Mouse (Mus musculus) stomach, embryonic 16.5 days (tissue): ENCODE measurements around the gene Pomp. TPM values are rescaled to one million over a fixed set of nuclear protein-coding genes. Genes with fewer than 3 reads are reported as not detected.

Experiments used
- ATAC-seq: fragments of 200-750 bp; cut with Nextera tagmentation; 2 replicates; pipeline ENCODE4 v1.8.0; 2017; ENCODE audit warnings: moderate number of reproducible peaks, moderate TSS enrichment; ENCODE audit not compliant: insufficient read depth, low FRiP score
- H3K27ac ChIP-seq: fragments of 300-500 bp; sonication (generic); 2 replicates; pipeline ENCODE4 v1.5.1; 2014; ENCODE audit warnings: low read length
- H3K27me3 ChIP-seq: fragments of 300-500 bp; sonication (generic); 2 replicates; pipeline ENCODE4 v1.6.1; 2014; ENCODE audit warnings: low read length, control low read depth, mixed read lengths; ENCODE audit not compliant: control insufficient read depth, insufficient read depth
- H3K36me3 ChIP-seq: fragments of 300-500 bp; sonication (generic); 2 replicates; pipeline ENCODE4 v1.6.1; 2014; ENCODE audit warnings: low read length; ENCODE audit not compliant: control insufficient read depth, insufficient read depth
- H3K4me1 ChIP-seq: fragments of 300-500 bp; sonication (generic); 2 replicates; pipeline ENCODE4 v1.6.1; 2014; ENCODE audit warnings: low read length, control low read depth, mixed read lengths; ENCODE audit not compliant: control insufficient read depth, insufficient read depth
- H3K4me2 ChIP-seq: fragments of 300-500 bp; sonication (generic); 2 replicates; pipeline ENCODE4 v1.6.1; 2014; ENCODE audit warnings: low read depth, low read length, mixed read lengths
- H3K4me3 ChIP-seq: fragments of 300-500 bp; sonication (generic); replicated peaks from 2 replicates; pipeline ENCODE4 v1.5.1; 2014; ENCODE audit warnings: mild to moderate bottlenecking, low read length
- H3K9ac ChIP-seq: fragments of 300-500 bp; sonication (generic); 2 replicates; pipeline ENCODE4 v1.6.1; 2014; ENCODE audit warnings: low read length
- H3K9me3 ChIP-seq: fragments of 300-500 bp; sonication (generic); replicated peaks from 2 replicates; pipeline ENCODE4 v1.6.1; 2016; ENCODE audit warnings: low read length, control low read depth; ENCODE audit not compliant: control insufficient read depth
- WGBS: fragments of 180-500 bp; shearing (Covaris S2); extraction: QIAGEN DNeasy Blood & Tissue Kit; methylation state at CpG from one replicate; pipeline ENCODE4 v1.1.7; 2014; 5-methylcytosine and 5-hydroxymethylcytosine counted together
- polyA plus RNA-seq: library from polyadenylated mRNA; unstranded; fragments of >200 nt; fragmentation: Nextera tagmentation; extraction: Ambion mirVana; gene quantifications from 2 replicates; pipeline ENCODE4 v1.2.1, GENCODE M21; 2015

Gene Pomp
- polyA plus RNA-seq, 1 experiment from 2014 or later: 446 TPM

DNA sequence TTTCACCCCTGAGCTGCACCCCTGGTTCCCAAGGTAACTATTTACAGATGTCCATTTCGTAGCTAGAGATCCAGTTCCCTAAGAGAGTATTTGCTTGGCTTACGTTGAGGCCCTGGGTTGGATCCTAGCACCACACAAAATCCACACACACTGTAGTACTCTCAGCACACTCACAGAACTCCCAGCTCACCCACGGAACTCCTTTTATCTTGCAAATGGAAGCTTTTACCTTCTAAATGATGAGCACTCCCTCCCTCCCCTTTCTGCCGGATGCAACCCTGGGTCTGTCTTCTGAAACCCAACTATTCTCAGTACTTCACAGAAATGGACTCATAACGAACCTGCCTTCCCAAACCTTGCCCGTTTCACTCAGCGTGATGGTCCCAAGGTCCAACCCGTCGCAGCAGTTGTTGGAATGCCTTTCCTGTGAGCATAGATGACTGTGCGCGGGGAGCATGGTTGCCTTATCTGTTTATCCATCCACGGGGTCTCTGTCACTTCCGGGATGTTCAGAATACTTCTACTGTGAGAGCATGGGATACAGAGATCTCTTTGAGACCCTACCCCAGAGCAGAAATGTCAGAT lies 36.1 kb upstream of the Pomp start:
- no peaks in the 10 kb centered on the region for H3K36me3 ChIP-seq
- ATAC-seq: no peak
- H3K9ac ChIP-seq: no peak overlapping the region
- H3K4me2 ChIP-seq: no peak overlapping the region
- peaks cover 17% of the 10 kb centered on the region for H3K4me1 ChIP-seq
- H3K27ac ChIP-seq: no peak overlapping the region
- H3K9me3 ChIP-seq: no peaks in the 10 kb centered on the region; the same call in 1 of the 2 replicates
- no peak overlapping the region for H3K4me3 ChIP-seq
- H3K27me3 ChIP-seq: no peaks in the 10 kb centered on the region
- 81% methylated on average over 13 of the region's 13 CpGs for WGBS

DNA sequence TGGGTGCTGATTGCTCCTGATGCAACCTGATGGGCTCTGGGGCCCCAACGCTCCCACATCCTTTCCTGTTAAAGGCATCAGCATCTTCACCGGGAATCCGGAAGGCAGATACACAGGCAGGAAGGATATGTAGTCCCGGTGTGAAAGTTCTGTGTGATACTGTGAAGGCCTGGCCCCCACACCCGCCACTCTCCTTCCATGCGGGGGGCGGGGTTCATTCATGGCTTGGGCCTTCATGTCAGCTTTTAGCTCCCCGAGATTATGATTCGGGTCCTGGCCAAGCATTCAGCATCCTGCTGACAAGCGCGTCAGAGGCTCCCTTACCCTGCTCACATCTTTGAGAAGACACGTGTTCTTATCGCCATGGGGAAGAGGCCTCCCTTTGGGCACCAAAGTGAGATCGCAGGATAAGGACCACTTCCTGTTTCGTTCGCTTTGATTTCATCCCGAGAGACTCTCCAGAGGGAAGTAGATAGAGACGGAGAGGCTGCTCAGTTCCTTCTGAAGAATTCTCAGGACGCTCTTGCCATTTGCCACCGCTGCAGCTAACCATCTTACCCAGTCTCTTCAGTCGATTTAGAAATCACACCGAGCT lies 34.8 kb upstream of the Pomp start:
- H3K4me1 ChIP-seq: peaks cover 17% of the 10 kb centered on the region
- no peaks in the 10 kb centered on the region for H3K36me3 ChIP-seq
- no peak overlapping the region for H3K27ac ChIP-seq
- no peaks in the 10 kb centered on the region for H3K27me3 ChIP-seq
- peak overlapping the region; percentile 35; the same call in 1 of the 2 replicates for H3K4me2 ChIP-seq
- H3K9me3 ChIP-seq: no peaks in the 10 kb centered on the region
- WGBS: 30% methylated on average over 22 of the region's 22 CpGs
- no peak for ATAC-seq
- 0 out of 2 replicates have a peak overlapping the region, but pooled peaks have one; percentile 3 for H3K4me3 ChIP-seq
- peak overlapping the region; percentile 8; the same call in 1 of the 2 replicates for H3K9ac ChIP-seq

DNA sequence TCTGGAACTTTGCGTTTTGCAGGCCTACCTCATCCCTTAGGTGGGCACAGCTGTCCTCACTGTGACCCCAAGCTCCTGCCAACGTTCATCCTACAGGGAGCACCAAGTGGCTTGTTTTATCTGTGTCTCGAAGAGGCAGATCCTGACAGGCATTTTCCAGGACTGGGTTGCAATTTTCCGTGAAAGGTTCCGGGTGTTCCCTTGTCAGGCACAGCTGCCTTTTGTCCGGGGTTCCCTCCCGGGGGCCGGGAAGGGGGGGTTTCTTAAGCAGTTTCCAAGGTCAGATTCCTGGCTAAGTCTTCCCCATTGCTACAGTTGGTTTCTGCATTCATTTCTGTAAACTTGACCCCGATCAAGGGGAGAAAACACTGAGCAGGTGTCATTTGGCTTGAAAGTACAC lies 34.2 kb upstream of the Pomp start:
- H3K27me3 ChIP-seq: no peaks in the 10 kb centered on the region
- H3K4me3 ChIP-seq: 0 out of 2 replicates have a peak overlapping the region, but pooled peaks have one; percentile 3
- H3K27ac ChIP-seq: no peak overlapping the region
- H3K36me3 ChIP-seq: no peaks in the 10 kb centered on the region
- H3K4me1 ChIP-seq: peaks cover 17% of the 10 kb centered on the region
- ATAC-seq: peak; percentile 21; the same call in 1 of the 2 replicates
- 33% methylated on average over 9 of the region's 9 CpGs for WGBS
- peak overlapping the region; percentile 35; the same call in 1 of the 2 replicates for H3K4me2 ChIP-seq
- H3K9ac ChIP-seq: peak overlapping the region; percentile 8; the same call in 1 of the 2 replicates
- H3K9me3 ChIP-seq: no peaks in the 10 kb centered on the region

DNA sequence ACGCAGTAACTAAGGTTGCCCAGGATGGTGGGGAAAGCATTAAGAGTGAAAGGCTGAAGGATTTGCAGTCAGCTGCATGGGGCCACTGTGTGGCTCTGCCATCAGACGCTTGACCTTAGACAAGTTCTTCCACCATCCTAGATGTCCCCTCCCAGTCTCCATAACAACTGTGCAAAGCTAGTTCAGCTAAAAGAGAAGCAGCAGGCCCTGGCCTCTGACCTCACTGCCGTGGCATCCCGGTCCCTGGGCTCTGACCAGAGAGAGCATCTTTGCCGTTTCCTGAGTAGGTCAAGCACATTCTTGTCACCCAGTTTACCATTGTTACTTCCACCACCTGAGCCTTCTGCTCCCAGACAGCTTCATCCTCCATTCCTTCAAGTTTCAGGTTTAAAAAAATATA lies 33.7 kb upstream of the Pomp start:
- no peak; the same call in 1 of the 2 replicates for ATAC-seq
- WGBS: 30% methylated on average over 5 of the region's 5 CpGs
- Histone ChIP-seq H3K4me1 (peaks cover 17% of the 10 kb centered on the region), H3K4me2 (0 out of 2 replicates have a peak overlapping the region, but pooled peaks have one; percentile 35), H3K9me3 (no peaks in the 10 kb centered on the region), H3K27ac (no peak overlapping the region), H3K27me3 (no peaks in the 10 kb centered on the region), H3K4me3 (no peak overlapping the region), H3K36me3 (no peaks in the 10 kb centered on the region), H3K9ac (no peak overlapping the region)

DNA sequence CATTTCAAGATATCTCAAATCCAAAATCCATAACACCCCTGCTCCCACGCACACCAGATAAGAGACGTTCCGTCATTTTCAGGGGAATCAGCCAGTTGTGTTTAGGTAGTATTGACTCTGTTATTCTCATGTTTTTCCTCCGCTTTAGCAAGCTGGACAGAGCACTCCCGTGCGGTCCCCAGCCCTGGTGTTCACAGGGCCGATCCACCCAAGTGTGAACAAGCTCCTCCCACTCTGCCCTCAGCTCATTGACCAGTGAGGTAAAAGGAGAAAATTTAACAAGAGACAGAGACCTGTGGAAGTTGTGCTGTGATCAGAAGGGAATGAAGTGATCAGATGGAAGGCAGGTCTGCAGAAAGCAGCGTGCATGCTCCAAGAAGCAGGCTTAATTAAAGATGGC lies 31.4 kb upstream of the Pomp start:
- no peak overlapping the region for H3K4me2 ChIP-seq
- H3K27me3 ChIP-seq: no peaks in the 10 kb centered on the region
- ATAC-seq: no peak
- no peaks in the 10 kb centered on the region for H3K36me3 ChIP-seq
- H3K9me3 ChIP-seq: no peaks in the 10 kb centered on the region
- no peak overlapping the region for H3K4me3 ChIP-seq
- no peak overlapping the region for H3K9ac ChIP-seq
- H3K27ac ChIP-seq: no peak overlapping the region
- 80% methylated on average over 8 of the region's 8 CpGs for WGBS
- peaks cover 20% of the 10 kb centered on the region for H3K4me1 ChIP-seq

DNA sequence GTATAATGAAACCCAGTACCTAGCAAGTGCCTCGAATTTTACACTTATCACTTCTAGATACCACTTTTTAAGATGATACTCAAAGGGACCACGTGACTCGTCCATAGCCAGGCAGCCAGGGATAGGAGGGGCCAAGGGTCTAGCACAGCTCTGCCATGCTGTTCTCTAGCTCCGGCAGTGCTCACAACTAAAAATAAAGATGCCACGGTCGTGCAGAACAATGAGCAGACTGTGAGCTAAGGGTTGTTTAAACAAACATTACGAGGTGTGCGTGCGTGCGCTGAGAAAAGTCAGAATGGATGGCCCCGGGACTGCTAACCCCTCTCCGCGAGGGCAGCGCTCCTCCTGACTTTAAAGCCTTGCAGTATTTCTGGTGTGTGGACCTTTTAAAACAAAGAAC lies 27.4 kb upstream of the Pomp start:
- peaks cover 10% of the 10 kb centered on the region for H3K4me1 ChIP-seq
- no peaks in the 10 kb centered on the region for H3K27me3 ChIP-seq
- H3K9ac ChIP-seq: no peak overlapping the region
- H3K36me3 ChIP-seq: no peaks in the 10 kb centered on the region
- peak overlapping the region; percentile 14; the same call in 1 of the 2 replicates for H3K4me2 ChIP-seq
- no peak overlapping the region for H3K4me3 ChIP-seq
- 18% methylated on average over 14 of the region's 14 CpGs for WGBS
- no peaks in the 10 kb centered on the region for H3K9me3 ChIP-seq
- ATAC-seq: no peak
- H3K27ac ChIP-seq: no peak overlapping the region

DNA sequence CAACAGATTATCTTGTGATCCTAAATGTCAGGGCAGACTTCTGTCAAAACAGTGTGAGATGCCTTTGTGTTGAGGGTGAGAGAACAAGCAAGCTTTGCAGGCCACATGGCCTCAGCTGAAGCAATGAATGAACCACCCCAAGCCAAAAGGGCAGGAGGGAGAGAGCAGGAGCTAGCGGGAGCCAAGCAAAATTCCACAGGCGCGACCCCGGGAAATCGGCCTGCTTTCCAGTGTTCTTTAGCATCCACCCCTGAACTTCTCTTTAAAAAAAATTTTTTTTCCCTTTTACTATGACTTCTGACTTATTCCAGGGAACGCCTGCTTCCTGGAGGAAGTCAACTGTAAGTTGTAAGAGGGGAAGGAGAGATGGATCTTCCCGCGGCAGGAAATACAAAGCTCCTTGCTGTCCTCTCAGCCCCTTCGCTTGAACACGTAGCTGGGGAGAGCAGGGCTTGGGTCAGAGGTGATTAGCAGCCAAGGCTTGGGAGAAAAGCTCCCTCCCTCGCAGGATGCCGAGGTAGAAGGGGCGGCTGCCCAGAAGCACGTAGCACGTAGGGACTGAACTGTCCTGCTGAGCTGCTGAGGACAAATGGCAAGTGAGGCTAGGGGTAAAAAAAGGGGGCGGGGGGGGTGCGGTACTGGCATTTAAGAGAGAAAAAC lies 25.3 kb upstream of the Pomp start:
- H3K9me3 ChIP-seq: no peaks in the 10 kb centered on the region
- H3K4me1 ChIP-seq: peaks cover 10% of the 10 kb centered on the region
- peak overlapping the region; percentile 43; the same call in 1 of the 2 replicates for H3K9ac ChIP-seq
- no peaks in the 10 kb centered on the region for H3K36me3 ChIP-seq
- H3K27me3 ChIP-seq: no peaks in the 10 kb centered on the region
- no peak overlapping the region for H3K4me2 ChIP-seq
- no peak overlapping the region for H3K27ac ChIP-seq
- 12% methylated on average over 17 of the region's 17 CpGs for WGBS
- ATAC-seq: no peak
- H3K4me3 ChIP-seq: no peak overlapping the region

DNA sequence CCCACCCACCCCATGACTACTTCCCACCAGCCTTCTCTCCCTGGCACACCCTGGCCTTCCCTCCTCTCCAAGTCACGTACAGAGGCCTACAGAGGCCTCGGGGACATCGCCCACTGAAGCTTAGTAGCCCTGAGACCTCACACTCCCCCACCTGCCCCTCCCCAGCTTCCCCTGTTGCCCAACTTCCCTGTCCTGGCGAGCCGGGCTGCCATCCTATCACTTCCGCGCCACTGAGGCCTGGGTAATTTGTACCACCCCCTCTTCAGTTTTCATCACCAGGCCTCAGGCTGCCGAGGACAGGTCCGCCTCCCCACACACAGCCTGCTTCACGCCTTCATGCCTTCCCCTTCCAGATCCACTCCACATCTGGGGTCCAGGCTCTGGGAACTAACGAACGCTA lies 20.8 kb upstream of the Pomp start:
- Histone ChIP-seq H3K4me2 (no peak overlapping the region), H3K4me1 (peaks cover 7% of the 10 kb centered on the region; the same call in 1 of the 2 replicates), H3K4me3 (no peak overlapping the region), H3K9me3 (no peaks in the 10 kb centered on the region), H3K9ac (no peak overlapping the region), H3K27ac (no peak overlapping the region), H3K27me3 (no peaks in the 10 kb centered on the region), H3K36me3 (no peaks in the 10 kb centered on the region)
- no peak for ATAC-seq
- 79% methylated on average over 12 of the region's 12 CpGs for WGBS

DNA sequence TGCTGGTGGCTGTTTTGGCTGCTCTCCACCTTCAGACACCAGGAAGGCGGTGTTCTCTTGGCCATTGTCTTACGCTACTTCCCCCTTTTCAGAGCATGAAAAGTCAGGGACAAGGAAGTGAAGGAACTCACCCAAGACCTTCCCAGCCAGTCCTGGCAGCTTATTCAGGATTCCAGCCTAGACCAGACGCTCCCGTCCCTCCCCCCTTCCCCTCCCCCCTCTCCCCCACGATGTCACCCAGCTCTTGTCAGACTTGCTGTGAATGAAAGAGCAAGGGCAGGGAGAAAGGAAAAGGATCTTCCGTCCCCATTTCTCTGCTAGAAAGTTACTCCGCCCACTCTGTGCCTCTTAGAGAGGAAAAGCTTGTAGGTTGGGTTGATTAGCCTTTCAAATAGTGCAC lies 16.9 kb upstream of the Pomp start:
- Histone ChIP-seq H3K4me1 (no peaks in the 10 kb centered on the region), H3K9ac (no peak overlapping the region), H3K9me3 (no peaks in the 10 kb centered on the region), H3K27me3 (no peaks in the 10 kb centered on the region), H3K4me2 (no peak overlapping the region), H3K27ac (no peak overlapping the region), H3K36me3 (no peaks in the 10 kb centered on the region), H3K4me3 (no peak overlapping the region)
- WGBS: 51% methylated on average over 7 of the region's 7 CpGs
- no peak for ATAC-seq
